Mouse (Mus musculus) heart, adult 9 months (tissue): ENCODE results near the gene Mst1.
A peak's percentile ranks its signal among the peaks of the same experiment; 100 is the strongest.

Source experiments
- DNase-seq, 2 experiments: peaks; one replicate each; pipeline ENCODE4 v3.0.0; 2022; ENCODE audit warnings: low spot score in 2 of 2

The Mst1 gene

DNA sequence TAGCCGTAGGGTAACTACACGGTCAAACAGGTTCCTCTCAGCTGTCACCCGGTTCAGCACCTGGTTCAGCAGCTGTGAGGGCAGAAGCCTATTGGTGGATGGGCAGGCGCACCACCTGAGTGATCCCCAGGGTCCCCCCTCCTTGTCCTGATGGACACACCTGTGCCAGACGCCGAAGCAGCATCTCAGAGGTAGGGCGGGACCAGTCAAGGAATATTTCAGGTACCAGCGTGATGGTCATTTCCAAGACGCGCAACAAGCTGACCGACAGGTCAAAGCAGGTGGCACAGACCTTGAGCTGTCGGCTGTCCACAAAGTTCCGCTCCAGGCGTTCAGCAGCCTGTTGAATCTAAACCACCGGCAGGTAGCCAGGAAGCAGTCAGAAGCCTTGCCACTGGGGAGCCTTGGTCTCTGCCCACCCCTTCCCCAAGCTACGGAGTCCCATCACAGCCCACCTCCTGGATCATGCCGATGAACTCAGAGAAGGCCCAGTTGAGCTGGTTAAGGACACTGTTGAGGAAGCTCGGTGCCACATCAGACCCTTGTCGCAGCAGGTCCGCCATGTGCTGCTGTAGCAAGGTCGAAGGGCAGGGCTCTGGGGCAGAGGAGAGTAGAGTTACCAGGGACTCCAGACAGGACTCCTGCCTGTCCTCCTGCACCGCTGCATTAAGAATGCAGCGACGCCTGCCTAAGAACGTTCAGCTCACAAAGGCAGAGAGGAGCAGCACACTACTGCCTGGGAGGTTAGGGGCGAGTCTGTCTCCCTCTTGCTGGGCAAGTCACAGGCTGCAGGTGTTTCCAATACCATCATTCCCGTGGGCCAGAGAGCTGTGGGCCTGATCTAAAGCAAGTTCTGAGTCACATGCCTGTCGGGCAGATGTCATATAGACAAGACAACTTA, 23.6 kb upstream of the Mst1 start:
- DNase-seq: no peak

DNA sequence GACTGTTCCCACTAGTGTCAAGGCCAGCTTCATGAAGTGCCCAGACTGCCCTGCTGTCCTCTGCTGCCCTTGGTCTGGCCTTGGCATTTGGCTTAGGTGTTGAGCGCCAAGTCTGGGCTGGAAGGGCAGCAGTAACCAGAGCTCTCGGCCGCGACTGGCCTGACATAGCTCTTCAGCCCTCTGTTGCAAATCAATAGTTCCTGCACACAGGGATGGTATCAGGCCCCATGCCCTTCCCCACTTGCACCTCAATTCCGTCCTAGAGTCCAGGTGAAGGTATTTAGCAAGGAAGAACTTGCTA, 23.0 kb upstream of the Mst1 start:
- peak in 1 of 2 experiments; percentile 51 for DNase-seq

DNA sequence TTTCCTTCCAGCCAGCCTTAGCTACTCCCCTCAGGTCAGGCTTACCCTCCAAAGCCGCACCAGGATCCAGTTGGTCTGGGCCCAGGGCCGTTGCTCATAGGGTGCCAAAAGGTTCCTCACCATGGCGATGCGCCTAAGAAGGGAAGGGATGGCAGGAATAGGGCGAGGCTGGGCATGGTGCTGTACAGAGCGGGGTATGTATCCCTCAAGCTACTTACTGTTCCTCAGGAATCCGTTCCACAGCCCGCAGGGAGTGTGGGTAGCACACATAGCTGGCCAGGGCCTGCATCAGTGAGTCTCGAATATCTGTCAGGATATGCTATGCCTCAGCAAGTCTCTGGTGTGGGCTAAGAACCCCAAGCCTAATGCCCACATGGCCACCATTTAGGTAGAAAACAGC, 21.9 kb upstream of the Mst1 start:
- no peak for DNase-seq

DNA sequence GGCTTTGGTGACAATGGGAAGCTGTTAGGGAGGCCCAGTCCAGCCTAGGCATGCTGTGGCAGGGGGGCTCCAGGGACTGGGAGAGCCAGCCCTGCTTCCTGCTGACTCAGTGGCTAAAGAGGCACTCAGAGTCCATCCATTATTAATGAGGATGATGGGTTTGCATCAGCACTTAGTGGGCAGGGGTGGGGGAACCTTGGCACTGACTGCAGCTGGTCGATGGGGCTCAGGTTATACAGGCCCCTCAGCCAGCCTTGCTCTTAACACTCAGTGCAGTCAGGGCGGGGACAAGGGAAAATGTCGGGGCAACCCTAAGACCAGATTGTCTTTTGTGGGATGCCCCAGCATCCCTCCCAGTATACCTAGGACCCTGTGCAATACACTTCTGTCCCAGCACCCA, 18.1 kb upstream of the Mst1 start:
- no peak for DNase-seq

DNA sequence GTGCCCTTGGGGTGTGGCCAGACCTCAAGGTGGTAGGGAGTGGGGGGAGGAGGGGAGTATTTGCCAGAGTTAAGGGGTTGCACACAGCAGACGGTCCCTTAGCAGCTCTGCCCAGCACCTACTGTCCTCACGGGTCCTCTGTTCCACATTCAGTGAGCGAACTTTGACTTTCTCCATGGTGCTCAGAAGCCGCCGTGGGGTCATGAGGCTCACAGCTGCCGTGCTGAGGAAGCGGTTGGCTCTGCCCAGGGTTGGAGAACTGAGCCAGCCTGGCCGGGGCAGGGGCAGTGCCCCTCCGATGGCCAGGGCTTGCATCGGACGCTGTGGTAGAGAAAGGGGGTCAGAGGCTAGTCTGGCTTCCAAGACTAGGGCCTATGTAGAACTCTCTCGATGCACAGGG, 16.9 kb upstream of the Mst1 start:
- DNase-seq: no peak

DNA sequence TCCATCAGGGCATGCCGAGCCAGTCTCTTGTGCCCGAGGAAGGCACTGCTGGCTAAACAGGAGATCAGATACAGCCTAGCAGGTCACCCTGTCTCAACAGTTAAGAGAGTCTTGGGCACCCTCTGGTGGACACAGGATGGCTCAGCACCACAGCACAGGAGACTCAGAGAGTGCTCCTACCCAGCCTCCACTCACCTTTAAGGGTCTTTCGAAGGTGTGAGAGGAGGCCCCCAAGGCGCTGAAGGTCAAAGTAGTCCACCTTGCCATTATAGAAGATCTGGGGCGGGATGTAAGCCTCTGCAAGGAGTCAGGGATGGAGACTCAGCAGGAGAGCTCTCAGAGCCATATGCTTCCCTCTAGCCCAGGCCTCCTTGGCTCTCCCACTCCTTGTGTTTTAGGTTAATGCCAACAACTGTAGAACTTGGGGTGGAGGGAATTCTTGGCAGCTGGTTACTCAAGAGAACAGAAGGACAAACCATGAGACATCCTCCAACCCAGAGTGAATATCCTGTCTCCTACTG, 14.7 kb upstream of the Mst1 start:
- peak in 1 of 2 experiments; percentile 53 for DNase-seq

DNA sequence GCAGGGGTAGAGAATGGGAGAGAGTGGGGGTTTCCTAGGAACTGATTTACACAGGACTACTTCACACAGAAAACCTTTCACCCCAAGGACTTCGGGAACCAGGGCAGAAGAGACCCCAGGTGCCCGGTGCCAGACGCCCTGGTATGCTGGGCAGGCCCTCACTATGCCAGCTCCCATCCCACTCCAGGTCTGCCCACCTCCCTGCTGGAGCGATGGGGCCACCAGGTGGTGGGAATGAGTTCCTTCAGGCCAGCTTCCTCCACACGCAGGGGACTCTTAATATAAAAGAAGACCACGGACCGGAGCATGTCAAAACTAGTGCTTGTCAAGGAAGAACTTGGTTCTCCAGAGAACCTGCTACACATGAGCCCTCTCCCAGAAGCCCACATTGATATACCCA, 13.0 kb upstream of the Mst1 start:
- DNase-seq: no peak

DNA sequence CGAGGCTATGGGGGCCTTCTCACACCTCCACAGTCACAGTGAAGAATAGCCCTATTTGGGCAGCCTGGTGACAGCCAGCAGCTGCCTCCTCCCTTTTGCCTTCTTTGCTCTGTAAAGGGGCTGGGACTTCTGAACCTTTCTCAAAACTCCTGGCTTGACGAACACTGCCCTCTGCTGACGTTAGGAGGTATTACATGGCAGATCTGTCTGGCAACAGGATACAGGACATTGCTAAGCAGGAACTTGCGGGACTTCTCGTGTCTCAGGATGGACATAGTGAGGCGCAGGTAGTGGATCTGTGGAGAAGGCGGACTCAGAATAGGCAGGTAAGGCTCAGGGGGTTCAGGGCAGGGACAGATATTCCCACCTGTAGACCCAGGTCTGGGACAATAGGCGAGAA, 12.3 kb upstream of the Mst1 start:
- DNase-seq: peak; percentile 59 to 87

DNA sequence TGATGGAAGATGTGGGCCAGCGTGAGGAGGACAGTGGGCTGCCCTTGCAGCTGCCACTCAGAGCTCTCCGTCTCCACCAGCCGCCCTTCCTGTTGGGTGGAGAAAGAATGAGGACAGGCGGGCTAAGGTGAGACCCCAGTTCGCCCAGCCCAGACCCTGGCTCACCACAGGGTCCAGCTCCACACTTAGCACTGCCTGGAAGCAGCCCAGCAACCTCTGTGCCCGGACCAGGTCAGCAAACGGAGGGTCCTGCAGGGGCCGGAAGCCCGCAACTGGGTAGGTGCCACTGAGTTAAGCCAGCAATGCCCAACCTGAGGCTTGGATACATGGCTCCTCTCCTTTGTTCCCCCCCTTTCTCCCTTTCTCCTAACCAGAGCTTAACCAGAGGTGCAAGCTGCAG, 11.2 kb upstream of the Mst1 start:
- no peak for DNase-seq

DNA sequence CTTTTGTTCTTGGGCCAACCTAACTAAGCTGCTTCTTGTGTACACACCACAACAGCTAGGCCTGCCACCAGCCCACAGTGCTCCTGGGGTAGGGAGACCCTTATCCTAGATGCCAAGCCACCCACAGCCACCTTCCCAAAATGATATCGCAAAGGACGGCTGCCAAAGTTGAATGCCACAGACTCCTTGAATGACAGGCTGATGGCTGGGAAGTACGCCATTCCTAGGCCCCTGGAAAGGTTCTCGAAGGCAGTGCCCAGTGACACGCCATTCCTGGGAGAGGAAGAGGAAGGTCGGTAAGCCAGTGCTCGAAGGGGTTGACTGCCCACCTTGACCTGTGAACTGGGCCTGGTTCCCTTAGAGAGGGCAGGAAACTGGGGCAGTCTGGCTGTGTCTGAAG, 10.7 kb upstream of the Mst1 start:
- DNase-seq: no peak

DNA sequence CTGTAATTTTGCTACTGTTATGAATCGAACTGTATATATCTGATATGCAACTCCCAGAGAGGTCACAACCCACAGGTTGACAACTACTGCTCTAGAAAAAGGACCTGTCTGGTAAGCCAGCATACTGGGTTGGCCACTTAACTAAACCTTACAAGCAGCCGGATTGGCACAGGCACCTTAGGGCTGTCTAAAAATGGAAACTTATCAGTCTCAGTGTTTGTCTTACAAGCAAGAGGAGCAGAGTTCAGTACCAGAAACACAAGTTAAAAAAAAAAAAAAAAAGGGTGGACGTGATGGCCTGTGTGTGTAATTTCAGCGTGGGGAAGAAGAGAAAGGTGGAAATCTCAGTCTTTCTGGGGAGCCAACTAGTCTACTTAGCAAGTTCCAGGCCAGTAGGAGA, 8.4 kb upstream of the Mst1 start:
- DNase-seq: no peak

DNA sequence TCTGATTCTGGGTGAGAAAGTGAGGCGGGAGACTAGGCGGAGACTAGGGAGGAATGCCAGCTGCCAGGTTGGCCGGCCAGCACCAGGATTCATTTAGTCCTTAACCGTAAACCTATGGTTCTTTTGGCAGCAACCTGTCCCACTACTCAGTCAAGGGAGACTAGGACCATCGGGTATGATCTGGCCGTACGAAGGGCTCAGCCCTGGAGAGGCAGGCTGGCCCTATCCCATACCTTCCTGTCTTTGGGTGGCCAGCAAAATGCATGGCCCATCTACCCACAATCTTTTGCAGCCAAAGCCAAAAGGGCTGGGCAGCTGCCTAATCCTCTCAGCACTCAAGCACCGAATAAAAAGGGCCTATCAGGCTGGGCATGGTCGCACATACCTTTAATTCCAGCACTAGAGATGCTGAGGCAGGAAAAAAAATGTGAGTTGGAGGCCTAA, 7.7 kb upstream of the Mst1 start:
- no peak for DNase-seq

DNA sequence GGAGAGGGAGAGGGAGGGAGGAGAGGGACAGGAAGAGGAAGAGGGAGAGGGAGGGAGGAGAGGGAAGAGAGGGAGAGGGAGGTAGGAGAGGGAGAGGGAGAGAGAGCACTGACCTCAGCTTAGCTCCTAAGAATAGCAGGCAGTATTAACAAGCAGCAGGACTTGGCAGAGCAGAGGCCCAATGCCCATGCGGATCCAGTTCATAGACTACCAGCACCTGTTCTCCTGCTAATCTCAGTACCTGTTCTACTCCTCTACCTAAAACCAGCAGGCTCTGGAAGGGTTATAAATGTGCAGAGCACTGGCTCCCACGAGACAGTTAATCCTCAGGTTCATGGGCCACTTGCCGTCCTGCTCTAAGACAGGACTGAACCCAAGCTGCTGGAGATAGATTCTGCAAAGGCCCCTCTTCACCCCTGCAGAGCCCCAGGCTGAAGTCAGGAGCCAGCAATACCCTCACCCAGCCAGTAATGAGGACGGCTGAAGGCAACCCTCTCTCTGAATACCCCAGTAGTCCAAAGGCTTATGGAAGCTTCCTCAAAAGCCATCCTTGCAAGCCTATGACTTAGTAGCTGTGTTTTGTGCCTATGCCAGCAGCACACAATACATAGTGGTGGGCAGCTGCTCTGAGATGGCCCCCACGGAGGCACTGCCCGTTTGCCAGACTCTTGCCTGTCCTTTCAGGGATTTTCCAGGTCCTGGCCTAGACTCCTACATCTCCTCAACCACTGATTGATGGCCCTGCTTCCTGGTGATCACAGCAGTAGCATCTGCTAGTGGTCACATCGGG, 6.9 kb upstream of the Mst1 start:
- DNase-seq: peak in 1 of 2 experiments; percentile 44

DNA sequence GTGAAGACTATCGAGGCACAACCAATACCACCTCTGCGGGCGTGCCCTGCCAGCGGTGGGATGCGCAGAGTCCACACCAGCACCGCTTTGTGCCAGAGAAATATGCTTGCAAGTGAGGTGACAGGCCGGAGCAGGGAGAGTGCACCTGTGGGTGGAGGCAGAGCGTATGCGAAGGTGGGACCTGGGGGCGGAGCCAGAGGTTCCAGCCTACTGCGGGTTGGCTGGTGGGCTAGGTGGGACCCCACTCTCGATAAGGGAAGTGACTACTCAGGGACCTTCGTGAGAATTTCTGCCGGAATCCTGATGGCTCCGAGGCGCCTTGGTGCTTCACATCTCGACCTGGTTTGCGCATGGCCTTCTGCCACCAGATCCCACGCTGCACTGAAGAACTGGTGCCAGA, 2.3 kb downstream of the Mst1 start:
- no peak for DNase-seq

DNA sequence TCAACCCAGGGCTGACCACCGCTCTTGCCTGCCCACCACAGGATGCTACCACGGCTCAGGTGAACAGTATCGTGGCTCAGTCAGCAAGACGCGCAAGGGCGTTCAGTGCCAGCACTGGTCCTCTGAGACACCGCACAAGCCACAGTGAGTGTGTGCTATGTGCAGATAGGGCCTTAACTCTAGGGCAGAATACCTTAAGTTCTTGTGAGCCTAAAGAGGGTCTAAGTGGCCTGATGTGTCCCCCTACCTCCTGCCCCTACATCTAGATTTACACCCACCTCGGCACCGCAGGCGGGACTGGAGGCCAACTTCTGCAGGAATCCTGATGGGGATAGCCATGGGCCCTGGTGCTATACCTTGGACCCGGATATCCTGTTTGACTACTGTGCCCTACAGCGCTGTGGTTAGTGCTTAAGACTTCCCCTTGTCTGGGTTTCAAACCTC, 2.8 kb downstream of the Mst1 start, which contains the start of gene Rnf123:
Gene Rnf123, minus strand, starts transcription at position 359 of the 444 bp plus-strand sequence.
- no peak for DNase-seq

DNA sequence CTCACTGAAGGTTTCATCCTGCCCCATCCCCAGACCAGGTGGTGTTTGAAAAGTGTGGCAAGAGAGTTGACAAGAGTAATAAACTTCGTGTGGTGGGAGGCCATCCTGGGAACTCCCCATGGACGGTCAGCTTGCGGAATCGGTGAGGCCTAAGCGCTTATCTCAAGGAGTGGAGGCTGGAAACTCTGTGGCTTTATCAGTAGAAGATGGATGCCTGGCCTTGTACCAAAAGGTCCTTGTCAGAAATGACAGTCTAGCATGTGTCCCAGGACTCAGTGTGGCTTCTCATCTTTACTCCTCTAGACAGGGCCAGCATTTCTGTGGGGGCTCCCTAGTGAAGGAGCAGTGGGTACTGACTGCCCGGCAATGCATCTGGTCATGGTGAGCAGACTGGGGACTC, 3.3 kb downstream of the Mst1 start:
- DNase-seq: no peak

DNA sequence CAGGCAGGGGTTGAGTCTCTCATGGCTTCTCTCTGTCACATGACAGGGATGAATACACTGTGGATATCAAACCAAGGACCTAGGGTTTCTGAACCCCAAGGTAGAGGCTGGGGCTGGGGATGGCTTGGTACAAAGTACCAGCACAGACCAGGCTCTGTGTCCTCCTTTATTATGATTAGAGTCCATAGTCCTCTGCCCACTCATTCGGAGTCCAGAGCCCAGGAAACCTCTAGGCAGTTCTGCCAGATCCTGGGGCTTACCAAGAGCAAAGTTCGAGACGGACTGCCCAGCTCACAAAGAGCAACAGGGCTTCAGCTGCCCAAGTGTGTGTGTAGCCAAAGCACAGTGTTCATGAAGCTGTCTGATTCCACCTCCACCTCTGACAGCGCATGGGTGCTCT, 5.0 kb downstream of the Mst1 start:
- DNase-seq: no peak

DNA sequence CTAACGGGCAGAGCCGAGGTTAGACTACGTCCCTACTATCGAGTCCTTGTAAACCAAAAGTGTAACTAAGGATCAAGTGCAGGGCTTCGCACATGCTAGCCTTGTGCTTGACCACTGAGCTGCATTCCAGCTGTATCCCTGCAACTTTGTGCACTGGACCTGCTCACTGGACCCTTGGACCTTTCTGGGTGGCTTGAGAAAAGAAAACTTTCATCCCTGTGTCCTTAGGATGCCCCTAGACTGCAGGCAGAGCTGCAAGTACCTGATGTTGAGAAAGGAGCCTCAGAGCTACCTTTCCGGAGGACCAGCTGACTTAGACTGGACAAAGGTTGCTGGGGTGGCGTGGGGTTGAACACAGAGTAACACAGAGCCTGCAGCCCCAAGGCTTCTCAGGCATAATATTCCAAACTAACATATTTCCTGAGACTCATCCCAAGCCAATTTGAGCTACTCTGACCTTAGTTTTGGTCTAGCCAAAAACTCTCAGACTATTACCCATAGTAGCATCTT, 10.4 kb downstream of the Mst1 start:
- no peak for DNase-seq

DNA sequence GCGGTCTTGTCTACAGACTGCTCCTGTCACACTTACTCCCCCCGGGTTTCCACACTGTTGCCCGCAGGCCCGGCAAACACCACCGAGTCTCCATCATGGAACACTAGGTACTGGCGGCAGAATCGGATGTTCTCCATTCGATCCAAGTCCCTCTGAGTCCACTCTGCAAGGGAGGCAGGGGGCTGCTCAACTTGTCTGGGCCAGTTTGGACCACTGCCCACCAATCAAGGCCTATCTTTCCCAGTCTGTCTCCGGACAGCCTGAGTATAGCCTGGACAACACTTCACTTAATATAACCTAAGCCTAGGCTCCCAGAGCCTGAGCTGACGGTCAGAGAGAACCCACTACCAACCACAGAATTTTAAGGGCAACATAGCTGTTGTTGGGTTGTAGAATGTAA, 13.3 kb downstream of the Mst1 start:
- DNase-seq: no peak

DNA sequence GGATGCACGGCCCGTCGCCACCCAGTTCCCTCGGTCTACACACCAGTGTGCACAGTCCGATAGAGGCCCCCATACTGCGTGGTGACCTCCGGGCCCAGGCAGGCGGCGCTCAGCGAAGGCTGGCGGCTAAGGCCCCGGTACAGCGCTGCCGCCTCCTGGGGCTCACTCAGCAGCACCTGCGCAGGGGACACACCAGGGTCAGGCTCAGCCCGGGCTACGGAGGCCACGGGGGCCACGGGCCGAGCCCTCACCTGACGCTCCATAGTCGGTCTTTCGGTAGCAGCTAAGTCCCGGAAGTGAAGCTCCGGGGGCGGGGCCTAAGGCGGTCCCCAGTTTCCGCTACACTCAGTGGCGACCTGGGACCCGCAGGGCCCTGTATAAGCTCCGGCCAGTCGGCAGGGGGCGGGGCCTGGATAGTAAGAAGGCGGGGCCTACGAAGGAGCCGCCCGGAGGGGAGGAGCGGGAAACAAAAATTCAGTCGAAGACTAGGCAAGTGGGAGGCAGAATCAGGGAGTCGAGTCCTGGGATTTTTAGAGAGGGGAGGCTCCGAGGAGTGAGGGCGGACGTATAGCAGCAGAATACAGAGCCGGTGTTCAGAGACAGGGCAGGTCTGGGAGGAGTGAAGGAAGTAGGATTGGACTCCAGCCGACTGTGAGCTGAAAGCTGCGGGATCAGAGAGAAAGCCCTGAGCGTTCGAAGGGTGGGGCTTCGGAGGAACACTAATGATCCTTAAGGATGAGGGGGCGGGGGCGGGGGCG, 14.1 kb downstream of the Mst1 start, which contains the start of gene Apeh:
Gene Apeh, minus strand, starts transcription at position 423 of the 758 bp plus-strand sequence.
- peak; percentile 95 to 96 for DNase-seq

DNA sequence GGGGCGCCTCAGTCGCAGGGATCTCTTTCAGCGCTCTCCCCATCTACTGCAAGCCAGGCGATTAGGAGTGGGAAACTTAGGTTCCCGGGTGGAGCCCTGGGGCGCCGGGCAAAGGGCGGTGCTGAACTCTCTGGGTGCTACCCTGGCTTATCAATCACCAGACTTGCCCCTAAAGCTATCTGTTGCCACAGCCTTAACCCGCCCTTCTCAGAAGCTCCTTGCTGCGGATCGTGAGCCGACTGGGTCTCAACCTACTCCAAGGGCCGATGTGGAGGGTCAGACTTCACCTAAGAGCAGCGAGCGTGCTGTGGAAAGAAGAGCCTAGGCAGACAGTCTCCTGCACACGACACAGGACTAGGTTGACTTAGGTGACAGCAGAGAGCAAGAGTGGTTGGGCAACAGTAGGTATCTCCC, 14.8 kb downstream of the Mst1 start:
- DNase-seq: no peak

DNA sequence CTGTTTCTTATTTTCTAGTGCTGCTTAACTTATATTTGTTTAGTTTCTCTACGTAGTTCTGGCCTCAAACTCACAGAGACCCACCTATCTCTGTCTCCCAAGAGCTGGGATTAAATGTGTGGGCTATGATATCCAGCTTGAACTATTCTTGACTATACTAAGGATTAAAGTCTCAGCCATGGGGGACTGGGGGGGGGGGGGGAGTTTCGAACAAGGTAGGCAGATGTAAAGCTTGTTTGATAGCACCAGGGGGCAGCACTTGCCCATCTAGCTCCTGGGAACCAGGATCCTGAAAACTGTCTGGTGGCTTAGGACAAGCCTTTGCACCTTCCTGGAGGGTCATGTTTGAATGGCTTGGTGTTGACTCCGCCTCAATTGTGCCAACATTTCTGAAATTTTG, 15.3 kb downstream of the Mst1 start:
- peak in 1 of 2 experiments; percentile 58 for DNase-seq
